Mouse (Mus musculus) c-Kit-positive CD71-positive TER-119-positive erythroid progenitor cells, embryonic 14.5 days (primary cell): Measurements from ENCODE around the gene Cdk14.

Source experiments
- DNase-seq: peaks from one replicate; pipeline ENCODE4 v3.0.0-alpha.2; 2013; ENCODE audit warnings: low spot score

The Cdk14 gene

DNA sequence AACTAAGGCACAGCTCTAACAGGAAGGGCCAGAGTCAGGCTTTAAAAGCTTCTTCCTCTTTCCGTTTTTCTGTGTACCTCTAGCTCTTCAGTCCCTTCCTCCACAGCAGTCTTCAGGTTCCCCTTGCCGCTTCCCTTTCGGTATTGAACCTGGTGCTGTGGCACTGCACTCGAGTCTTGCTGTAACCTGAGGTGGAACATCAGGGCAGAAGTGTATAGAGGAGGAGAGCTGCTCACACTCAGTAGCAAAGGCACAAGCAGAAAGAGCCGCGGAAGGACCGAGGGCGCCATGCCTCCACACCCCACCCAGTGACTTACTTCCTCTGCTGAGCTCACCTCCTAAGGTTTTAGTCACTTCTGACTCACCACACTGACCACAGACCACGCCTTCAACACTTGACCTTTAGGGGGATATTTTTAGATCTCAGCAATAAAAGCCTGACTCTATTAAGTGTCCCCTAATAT, at the start of gene Cdk14:
Gene Cdk14, minus strand, starts transcription at position 321 of the 464 bp plus-strand sequence.
- peak; percentile 4 for DNase-seq

DNA sequence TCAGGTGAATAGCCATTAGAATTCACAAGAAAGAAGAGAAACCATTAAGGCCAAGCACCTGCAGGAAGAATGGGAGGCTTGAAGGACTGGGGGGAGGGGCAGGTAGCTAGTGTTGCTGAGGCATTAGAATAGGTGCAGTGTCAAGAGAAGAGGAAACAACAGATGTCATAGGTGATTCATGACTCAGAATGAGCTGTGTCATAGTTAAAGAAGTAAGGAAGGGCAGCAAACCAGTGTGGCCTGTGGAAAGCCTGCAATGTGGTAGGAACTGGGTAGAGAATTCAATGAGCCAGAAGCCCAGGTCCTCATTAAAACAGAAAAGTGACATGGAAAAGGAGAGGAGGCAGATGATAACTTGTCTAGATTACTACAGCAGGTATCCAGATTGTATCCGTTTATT, 45.1 kb upstream of the Cdk14 start:
- DNase-seq = no peak

DNA sequence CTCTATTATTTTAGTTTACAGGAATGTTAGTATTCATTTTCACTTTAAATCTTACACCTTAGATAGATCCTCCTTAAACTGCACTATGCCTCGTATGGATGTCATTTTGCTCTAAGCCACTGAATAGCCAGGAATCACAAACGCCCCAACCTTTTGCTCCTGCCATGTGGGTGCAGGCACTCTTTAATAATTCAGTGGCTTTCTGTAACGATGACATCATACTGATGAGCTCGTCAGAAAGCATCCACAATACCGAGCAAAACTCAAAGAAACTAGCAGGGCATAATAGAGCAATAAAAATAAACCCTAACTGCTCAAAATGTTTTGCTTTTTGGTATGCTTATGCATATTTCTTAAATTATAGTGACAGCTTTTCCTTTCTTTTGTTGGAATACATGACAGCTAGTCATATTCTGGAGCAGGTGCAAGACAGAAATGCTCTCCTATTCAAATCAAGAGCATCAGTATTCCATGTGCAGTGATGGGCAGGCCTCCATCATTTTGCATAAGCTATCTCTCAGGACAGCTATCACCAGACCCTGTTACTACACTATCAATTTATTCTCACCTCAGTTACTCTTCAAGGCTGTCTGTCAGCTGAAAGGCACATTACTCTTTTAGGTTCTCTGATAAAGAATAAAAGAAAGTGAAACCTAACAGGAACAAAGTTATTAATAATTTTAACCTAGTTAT, 11.8 kb upstream of the Cdk14 start:
- DNase-seq = no peak

DNA sequence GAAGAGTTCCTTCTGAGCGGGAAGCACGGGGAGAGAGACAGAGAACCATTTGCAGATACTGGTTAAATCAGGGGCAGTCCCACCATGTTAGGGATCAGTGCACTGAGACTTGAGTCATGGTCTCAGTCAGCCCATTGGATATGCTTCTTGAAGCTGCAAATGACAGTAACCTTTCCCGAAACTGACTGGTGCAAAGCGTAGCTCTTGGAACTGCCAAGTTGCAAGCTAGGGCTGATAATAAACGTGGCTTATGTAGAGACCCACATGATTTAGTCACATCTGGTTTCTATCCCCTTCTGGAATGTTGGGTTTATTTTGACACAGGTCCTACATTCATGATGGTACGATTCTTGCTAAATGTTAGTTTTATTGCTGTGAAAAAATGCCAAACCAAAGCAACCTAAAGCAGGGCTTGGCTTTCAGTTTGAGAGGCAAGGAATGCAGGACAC, 3.6 kb upstream of the Cdk14 start:
- DNase-seq = no peak

DNA sequence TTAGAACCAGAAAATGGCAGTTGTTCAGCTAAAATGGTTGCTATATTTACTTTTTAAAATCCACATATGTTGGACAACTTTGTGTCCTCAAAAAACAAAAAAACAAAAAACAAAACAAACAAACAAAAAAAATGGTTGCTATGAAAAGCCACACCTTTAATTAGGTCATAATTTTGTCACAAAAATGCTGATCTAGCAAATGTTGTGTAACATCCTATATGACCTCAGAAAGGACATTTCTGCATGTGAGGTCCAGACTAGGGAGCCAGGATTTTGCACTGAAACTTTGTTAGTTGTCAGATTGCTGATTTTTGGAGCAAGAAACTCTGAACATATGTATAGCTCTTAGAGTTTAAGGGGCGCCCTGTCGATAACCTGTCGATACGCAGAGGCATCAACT, 3.0 kb upstream of the Cdk14 start:
- DNase-seq = no peak

DNA sequence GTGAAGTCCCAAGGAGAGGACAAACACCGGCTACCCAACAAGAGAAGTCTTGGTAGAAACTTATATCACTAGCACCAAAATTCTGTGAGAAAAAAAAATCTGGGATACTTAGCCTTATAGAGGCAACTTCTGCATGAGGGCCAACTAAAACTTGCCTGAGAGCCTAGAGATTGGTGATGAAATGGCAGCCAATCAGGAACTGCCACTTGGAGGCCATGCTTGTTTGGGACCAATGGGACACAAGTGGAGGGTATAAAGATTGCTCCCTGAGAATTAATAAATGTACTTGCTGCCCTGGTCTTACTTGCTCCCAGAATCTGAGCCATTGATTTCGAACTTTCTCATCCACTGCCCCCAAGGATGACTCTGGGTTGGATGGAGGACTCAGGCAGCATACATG, 1.3 kb upstream of the Cdk14 start:
- no peak for DNase-seq

DNA sequence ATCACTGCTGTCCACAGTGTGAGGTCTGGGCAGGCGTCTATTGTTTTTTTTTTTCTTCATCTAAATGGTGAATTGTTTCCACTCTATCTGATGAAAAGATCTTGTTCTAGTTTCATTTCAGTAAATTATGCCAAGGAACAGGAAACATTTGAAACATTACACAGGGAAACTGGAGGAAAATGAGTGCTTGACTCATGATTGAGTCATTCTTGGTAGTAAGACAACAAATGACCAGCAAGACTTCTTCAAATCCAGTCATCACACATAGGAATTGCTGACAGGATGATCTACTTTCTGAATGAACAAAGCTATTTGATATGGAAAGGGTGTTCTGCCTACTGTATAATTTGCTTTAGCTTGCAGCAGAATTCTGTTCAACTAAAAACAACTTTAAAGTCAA, 859 bp downstream of the Cdk14 start:
- DNase-seq = no peak

DNA sequence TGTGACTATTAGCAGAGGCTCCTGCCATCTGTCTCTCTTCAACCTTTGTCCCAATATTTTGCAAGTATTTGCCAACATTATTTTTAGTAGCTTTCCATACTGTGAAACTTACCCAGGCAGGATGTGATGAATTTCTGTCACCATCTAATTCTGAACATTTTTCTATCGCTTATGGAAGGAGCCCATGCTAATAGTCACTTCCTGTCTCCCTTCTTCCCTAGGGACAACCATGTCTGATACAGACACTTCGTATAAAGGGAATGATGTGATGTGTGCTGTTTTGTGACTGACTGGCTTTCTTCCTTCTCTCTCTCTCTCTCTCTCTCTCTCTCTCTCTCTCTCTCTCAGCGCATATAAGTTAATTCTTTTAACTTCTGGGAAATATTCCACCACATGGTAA, 5.3 kb downstream of the Cdk14 start:
- DNase-seq = no peak

DNA sequence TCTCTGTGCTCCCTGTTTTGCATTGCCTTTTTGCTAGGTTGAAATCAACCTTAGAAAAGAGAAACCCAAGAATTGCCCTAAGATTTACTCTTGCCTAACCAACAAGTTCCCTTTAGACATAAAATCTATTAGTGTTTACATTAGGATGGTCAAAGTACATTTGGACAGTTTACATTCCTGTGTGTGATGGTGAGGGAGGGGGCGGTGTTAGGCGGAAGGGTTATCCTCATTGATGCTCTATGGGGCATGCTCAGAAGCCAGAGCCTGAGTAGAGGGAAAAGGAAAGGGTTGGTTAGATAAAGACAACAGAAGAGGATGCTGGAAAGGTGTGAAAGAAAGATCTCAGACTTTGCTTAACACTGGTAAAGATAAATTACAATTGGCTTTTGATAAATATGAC, 8.2 kb downstream of the Cdk14 start:
- no peak for DNase-seq

DNA sequence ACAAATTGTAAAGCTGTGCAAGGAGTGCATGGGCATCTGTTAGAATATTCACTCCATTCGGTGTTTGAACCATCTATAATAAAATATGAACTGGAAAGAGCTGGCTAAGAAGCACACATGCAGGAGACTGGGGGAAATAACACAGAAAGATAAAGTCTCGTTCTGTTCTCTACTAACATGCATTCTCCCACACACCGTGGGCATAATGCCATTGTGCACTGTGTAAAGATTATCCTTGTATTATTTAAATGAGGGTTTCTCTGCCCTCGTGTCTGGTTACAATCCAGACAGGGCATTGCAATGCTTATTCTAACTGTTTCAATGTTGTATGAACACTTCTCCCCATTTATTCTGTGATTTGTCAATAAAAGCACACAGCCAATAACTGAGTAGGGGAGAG, 18.1 kb downstream of the Cdk14 start:
- no peak for DNase-seq

DNA sequence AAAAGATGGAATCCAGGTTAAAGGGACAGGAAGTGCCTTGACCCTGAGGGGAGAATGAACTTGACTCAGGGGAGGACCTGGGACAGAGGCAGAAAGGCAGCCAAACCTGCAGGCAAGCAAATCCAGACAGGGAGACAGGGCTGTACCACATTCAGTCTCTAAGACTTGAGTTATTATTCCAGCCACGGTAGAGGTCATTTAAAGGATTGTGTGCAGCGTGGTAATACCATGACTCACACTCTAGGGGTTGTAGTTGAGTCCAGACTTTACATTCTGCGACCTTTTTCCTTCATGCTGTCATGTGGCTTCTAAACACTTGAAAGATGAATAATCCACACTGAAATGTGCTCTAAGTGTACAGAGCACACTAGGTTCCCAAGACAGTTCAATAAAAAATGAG, 27.3 kb downstream of the Cdk14 start:
- DNase-seq = no peak

DNA sequence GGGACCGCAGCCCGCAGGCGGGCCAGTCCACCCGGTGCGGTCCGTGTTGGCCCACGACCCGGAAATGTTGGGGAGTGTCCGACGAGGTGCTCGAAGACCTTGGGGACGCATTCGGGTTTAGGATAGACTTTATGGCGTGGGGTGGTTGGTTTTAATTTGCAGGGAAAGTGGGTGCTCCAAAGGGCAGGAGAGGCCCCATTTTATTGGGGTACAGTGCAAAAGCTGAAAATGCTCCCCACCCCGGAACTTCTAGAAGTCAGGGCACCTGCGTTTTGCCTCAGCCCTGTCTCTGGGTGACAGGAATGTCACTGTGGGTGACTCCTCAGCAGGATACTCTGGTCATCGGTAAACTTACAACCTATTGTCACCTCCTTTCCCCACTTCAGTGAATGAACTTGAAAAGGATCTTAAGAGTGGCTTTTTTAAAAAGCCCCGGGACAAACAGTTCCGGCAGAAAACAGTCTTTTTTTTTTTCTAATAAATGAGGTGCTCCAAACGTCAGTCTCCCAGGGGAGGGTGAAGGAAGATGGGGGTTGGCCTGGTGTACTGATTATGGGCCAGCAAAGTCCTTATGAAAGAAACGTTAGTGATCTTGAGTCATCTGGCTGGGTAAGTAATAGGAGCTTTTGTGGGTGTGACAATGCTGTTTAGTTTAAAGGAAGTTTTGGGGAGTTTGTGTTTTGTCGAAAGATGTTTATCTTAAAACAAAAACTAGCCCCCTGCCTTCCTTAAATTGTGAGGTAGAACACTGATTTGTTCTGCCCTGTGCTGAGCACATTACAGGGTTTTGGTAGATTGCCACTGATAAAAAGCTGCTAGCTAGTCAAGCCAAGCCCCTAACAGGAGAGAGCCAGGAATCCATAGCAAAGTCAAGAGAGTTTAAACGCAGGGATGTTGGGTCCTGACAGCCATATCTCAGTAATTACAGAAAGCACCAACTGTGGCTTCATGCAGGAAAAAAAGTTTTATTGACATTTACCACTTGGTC, 39.1 kb downstream of the Cdk14 start:
- no peak for DNase-seq

DNA sequence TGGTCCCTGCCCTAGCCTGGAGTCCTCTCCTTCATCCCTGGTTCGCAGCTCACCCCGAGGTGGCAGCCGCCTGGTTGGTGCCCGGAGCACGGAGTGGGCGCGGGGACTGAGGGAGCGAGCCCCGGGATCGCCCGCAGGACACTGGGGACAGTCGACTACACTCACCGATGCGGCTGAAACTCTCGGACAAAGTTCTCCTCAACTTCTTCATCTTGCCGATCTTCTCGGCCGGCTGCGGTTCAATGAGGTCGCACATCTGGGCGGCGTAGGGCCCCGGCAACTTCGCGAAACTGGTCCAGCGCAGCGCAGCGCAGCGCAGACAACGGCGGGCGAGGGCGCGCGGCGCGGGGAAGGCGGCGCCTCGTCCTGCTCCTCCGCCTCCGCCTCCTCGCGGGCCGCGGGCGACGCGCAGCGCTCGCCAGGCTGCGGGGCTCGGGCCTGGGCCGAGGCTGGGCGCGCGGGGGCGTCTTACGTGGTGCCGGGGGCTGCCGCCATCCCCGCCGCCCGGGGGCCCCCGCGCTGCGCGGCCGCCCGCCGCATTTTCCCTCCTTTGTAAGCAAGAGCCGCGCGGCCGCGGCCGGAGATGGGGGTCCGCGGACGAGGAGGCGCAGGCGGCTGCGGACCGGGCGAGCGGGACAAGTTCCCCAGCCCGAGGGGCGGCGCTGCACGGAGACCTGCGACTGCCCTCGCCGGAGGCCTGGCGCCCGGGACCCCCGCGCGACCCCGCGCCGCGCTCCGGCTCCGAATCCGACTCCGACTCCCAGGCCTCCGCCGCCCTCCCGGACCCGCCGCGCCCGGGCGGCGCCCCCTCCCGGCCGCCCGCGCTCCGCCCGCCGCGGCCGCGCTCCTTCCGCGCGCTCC, 40.0 kb downstream of the Cdk14 start:
- DNase-seq = no peak

DNA sequence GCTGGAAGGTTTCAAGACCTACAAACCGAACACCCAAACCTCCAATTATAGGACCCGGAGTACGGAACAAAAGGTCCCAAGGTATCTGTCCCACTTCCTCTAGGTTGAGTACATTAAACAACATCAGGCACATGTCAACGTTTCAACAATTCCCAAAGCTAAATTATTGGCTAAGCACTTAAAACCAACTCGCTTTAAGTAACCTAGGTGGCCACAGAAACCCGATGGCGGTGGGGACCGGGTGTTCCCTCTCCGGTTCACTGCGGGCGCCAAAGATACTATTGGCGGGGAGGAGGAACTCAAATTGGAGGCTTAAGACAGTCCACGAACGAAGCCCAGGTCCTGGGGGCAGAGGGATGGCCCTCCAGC, 40.6 kb downstream of the Cdk14 start:
- DNase-seq = no peak

DNA sequence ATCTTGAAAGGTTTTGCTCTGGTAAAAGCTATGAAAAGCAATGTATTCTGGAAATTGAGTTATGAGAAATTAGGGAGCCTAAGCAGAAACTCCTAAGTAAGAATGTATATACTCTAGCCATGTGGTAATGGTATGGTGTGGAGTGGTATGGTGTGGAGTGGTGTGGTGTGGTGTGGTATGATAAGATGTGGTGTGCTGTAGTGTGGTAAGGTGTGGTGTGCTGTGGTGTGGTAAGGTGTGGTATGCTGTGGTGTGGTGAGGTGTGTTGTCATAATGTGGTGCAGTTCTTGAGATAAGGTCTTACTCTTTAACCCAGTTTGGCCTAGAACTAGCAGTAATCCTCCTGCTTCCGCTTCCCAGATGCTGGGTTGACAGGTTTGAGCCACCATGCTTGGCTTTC, 45.7 kb downstream of the Cdk14 start:
- no peak for DNase-seq

DNA sequence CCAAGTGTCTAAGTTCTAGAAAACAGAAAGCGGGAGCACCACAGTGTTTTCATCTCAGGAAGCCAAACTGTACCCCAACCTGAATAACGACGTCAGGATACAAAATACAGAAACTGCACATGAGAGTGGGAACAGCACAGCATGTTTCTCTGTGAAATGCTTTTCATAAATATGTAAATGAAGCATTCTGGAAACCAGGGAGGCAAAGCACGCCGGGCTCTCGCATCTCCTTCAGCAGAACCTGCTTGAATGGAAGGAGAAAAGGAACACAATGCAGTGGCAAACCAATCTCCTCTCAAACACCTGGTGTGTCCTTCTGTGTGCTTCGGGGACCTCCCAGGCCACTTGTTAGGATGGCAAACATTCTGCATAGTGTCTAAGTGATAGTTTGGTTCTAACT, 46.6 kb downstream of the Cdk14 start:
- no peak for DNase-seq

DNA sequence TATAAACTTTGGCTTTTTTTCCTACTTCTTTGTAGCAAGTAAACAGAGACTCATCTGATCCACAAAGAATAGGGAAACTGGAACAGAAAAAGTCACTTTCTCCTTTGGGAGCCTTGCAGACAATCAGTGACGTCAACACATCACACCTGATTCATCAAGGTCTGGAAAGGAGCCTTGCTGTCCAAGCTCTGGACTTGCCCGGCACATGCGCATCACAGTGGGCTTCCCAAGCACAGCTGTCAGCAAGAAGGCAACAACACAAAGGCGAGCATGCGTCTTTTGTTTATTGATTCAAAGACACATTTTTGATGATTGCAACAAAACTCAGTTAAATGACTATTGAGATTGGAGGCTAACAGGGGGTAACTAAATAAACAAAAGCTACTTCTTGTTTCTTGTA, 47.2 kb downstream of the Cdk14 start:
- no peak for DNase-seq

DNA sequence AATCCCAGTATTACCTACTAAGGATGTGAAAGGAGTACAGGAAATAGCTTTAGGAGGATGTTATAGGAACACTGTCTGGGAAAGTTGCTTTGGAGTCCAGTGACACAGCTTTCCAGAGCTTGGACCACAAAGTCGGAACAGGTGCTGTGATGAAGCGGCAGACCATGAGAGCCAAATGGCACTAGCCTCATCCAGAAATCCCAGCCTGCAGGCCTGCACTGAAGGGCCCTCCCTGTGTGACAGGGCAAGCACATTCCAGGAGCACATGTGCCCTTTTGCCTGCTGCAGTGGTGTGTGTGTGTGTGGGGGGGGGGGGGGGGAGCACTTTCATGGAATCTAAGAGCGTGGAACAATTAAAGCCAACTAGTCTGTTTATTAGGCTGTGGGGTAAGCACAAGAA, 47.8 kb downstream of the Cdk14 start:
- DNase-seq = no peak

DNA sequence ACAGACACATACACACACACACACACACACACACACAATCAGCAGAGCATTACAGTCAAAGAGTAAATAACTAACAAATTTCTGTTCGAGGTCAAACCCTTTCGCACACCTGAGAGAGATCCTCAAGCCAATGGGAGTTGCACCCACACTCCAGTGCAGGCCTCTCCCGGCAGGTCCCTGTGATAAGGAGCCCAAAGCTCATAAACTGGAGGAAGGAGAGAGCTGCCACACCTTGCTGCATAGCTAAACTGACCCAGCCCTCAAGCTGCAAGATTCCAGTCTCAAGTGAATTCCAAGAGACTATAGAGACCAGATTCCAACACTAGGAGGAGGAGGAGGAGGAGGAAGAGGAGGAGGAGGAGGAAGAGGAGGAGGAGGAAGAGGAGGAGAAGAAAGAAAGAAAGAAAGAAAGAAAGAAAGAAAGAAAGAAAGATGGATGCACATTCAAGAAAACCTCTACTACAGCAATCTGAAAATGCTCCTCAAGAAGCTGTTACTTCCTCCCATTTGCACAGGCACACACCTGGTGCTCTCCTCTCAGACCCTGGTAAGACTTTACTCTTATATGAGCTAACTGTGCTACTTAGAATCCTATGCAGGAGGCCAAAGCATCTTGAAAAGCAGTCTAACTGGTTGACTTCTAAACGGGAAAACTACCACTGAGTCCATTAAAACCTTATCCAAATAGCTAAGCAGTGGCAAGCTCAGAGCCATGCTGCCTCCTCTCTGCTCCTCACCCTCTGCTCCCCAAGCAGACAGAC, 49.6 kb downstream of the Cdk14 start:
- no peak for DNase-seq

DNA sequence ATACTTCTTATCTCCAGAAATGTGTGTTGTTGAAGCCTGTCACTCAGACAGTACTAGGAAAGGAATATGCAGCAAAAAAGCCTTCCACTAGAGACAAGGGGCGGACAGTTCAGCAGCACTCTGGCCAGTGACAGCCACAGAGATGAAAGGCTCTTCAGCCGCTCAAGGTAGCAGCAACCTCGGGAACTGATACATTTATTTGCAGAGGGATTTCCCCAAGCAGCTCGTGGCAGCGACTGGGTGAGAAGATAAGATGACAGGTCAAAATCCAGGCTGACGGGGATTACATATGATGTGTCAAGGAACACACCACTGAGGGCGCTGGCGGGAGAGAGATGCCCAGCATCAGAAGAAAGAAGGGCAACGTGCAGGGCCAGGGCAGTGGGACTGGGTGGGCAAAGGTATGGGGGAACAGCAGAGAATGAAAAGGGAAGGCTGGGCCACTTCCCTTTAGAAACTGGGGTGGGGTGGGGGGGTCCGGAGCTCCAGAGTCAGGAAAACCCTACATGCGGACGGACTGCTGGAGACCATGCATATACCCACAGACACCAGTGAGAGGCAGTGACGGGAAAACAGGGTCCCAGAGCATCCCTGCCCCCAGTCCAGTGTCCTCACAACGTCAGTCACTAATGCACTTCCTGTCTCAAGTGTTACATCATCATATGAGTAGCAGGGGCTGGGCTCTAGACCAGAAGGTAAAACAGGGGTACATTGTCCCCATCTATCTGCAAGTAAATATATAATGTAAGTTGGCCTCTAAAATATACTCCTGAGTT, 51.5 kb downstream of the Cdk14 start:
- no peak for DNase-seq

DNA sequence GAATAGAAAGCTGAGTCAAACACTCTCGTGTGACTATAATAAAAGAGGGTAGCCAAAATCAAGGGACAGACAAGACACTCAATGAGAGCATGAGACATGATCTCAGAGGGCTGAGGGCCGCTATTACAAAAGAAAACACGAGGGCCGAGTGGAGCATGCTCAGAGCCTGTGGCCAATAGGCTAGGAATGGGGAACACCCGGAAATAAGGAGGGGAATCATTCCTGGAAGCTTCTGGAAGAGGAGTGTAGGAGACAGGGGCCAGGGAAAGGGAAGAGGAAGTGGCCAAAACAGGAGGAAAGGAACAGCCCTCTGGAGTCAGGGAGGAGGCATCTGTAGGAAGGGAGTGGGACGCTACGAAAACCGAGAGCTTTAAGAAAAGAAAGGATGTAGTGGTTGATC, 52.6 kb downstream of the Cdk14 start:
- DNase-seq = no peak
